Mouse (Mus musculus) spleen, postnatal 4 days (tissue): ENCODE measurements at regions not wholly inside any gene's neighbourhood (a gene's known extent, or its start where the extent isn't known, plus 50 kb on each side); places are given as distances from the start of the nearest gene placed in this dataset.

Source experiments
- DNase-seq, 2 experiments: peaks; one replicate each; pipeline ENCODE4 v3.0.0; 2022; ENCODE audit warnings: low spot score in 2 of 2

DNA sequence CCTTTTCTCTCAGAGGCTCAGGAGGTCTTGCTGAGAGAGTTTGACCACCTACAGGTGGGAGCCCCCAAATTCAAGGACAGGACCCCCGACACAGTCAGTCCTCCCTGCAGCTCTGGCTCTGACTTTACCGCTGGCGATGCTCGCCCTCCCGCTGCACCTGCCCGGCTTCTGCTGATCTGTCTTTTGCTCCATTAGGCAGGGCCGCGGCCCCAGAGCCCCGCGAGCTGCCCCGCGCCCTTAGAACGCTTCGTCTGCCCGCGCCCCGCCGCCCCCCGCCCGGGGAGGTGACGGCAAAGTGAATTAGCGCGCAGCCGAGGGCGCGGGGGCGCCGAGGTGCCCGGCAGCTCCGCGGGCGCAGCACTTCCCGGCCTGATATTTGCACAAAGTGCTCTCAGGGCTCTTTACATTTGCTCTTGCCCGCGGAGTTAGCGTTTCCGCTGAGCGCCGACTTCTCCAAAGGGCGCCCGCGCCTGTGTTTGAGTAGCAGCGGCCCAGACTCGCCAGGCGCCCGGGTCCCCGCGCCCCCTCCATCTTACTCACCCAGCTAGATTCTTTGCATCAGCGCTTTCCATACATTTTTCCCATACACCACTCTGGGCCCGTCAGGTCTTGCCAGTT lies 260.7 kb upstream of the 4930535I16Rik start:
- DNase-seq = no peak

DNA sequence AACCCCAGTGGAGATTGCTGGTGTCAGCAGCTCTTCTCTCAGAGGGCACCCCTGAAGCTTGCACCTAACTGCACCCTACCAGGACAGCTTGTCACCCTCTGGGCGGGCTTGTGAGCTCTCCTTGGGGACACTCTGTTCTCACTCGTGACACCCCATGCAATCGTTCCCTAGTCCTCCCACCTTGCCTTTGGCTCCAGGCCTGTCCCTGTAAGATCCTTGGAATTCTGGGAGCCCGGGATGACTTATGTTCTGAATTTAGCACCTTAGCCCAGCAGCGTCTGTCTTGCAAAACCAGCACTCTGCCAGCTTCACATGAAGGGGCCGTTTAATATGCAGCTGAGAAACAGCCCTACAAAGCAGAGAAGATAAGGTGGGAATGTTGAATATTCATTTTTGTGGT lies 257.7 kb upstream of the 4930535I16Rik start:
- no peak for DNase-seq

DNA sequence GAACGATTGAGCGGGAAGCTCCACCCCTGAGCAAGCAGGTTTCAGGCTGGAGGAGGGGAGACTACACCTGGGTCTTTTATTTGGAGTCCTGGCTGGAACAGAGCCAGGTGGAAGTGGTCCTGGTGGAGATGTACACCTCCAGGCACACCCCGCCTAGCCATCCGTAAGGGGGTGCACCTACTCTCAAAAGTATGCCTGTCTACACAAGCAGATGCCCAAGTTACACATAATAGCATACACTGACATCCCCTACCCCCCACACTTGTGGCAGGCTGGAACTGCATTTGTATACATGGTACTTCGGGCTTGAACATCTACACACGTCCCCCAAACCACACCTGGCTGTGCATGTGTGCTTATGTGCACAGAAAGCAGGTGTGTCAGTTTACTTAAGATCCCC lies 236.8 kb upstream of the 4930535I16Rik start:
- DNase-seq = no peak

DNA sequence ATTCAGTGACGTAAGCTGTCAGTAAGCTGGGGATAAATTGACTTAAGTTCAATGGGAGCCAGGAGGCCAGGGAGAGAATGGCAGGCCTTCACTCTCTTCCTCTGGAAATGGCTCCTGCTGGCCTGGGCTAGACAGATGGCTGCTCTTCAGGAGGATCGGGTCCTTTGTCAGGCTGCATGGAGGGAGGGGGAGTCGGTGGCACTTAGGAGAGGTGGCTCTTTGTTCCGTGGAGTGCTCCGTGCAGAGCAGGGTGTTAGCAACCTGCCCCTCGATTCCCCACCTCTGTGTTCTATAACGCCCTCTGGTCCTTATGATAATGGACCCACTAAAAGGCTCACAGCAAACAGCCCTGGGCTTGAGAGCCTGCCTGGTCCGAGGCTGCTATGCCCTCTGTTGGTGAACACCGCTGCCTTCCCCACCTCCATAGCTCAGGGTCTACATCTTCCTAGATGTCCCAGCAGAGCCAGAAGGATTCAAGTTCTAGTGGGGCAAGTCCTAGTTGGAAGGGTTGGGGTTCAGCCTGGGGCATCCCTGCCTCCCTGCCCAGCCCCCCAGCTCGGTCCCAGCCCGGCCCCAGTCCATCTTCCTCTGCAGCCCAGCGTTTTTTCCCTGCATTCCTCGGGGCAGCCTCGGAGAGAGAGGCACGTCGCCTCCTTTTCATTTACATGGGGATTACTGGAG lies 232.1 kb upstream of the 4930535I16Rik start:
- no peak for DNase-seq

DNA sequence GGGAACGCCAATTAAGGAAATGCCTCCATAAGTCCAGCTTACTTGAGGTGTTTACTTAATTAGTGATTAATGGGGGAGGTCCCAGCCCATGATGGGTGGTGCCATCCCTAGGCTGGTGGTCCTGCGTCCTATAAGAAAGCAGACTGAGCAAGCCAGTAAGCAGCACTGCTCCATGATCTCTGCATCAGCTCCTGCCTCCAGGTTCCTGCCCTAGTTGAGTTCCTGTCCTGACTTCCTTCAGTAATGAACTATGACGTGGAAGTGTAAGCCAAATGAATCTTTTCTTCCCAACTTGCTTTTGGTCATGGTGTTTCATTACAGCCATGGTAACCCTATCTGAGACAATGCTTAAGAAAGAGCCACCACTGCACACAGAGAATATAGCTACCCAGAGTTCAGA lies 231.2 kb upstream of the 4930535I16Rik start:
- DNase-seq = no peak

DNA sequence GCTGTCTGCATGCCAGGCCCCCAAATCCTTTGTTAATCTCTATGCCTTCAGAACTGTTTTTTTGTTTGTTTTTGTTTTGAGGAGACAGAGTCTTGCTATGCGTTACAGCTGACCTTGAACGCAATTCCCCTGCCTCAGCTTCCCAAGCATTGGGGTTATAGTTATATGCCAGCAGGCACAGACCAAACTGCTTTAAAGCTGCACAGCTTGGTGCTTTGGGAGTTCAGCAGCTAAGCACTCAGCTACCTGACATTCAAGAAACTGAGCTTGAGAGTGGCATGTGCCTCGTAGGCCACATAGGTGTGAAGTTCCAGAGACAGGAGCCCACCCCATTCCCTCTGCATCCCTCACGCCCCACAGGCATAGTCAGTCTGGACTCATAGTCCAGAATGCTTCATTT lies 229.5 kb upstream of the 4930535I16Rik start:
- no peak for DNase-seq

DNA sequence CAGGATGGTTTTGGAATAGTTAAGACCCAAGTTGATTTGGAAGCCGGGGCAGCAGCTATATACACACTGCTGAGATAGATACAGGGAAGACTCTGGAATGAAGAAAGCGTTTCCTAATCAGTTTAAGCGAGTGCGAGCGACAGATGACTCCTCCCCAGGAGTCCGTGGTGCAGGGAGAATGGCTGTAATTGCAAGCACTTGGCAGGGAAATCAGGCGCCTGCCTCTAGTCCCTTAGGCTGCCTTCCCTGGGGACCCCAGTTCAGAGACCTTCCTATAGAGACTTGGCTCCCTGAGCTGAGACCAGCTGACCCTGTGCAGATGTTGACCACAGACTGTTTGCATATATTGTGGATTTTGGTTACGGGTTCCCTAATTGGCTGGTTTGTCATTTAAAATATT lies 228.3 kb upstream of the 4930535I16Rik start:
- no peak for DNase-seq

DNA sequence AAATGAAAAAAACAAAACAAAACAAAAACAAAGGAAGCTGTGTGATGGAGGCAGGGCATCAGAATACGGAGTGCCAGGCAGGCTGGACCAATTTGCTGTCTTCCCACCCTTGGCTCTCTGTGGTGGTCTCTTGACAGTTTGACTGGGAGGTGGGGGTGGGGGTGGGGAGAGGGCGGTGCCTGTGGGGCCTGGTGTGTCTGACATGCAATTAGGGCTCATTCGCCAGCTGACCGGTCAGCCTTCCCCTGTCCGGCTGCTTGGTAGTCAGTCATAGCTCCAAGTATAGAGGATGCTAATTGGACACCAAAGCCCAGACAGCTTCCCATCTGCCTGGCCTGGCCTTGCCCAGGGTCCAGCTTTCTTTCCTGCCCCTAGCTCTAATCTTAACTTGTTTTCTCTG lies 225.8 kb upstream of the 4930535I16Rik start:
- DNase-seq = no peak

DNA sequence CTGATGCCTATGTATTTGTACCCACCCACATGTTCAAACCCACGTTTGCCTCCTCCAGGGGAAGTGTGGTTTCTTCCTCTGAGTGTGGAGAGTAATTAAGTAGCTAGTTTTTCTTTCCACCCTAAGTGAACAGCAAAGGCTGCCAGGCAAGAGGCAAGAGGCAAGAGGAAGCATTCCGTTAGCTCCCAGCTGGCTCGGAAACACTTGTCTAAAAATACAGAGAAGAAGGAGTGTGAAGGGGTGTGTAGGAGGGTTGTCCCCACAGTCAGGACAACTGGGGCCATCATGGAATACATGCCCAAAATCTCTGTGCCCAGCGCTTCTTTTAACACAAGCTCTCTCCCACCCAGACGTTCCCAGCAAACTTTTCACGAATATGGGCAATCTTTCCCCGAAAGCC lies 225.4 kb upstream of the 4930535I16Rik start:
- DNase-seq = no peak

DNA sequence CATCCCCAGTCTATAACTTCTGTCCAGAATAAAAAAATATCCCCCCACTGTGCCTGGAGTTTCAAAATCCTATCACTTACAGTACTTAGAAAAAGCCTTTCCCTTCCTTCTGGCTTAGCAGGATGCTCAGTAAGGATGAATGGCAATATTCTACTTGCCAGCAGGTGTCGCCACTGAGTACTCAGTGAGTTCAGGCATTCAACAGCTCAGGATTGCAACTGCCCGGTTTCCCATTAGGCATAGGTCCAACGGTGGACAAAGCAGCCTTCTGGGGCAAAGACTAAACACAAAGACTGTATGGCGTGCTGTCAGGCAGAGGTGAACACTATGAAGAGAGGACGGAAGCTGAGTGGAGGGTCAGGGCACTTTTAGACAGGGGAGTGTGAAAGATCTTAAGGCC lies 224.3 kb upstream of the 4930535I16Rik start:
- DNase-seq = peak; percentile 51 to 84

DNA sequence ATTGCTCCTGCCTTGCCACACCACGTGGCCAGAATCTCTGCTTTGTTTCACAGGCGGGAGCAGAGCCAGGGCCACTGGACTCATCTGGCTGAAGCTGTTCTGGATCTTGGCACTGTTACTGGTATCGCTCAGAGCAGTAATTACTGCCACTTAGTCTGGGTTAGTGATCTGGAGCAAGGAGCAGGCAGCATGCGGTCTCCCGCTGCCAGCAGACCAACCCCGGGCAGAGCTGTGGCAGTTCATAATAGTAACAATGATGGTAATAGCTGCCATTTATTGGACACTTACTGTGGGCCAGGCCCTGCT lies 217.3 kb upstream of the 4930535I16Rik start:
- DNase-seq = no peak

DNA sequence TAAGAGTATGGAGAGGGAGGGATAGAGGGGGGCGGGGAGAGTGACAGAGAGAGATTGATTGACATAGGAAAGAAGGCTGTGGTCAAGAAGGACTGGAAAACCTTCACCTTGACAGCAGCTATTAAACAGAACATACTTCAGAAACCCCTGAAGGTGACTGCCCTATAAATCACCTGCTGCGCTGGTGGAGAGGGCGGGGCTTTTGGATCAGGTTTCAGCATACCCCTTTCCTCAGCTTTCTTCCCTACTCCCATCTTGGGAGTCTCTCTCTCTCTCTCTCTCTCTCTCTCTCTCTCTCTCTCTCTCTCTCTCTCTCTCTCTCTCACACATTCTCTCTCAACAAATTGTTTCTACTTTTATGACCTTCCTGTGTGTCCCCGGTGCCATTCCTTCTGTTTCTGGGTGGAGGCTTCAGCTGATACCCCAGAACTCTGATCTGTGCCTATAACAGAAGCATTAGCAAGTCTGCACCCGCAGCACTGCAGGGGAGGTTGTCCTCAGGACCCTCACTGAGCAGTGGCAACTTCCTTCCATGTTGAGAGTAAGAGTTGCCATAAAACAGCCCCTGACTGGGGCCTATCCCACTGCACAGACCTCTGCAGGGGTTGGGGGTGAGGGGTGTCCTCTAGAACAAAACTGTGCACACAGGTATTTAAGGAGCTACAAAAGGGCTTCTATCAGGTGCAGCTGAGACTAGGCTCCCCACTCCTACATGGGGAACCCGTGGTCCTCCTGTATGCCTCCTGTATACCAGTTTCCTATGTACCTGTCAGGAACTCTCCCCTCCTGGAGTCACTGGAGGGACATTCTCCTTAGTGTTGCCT lies 216.7 kb upstream of the 4930535I16Rik start:
- DNase-seq = no peak

DNA sequence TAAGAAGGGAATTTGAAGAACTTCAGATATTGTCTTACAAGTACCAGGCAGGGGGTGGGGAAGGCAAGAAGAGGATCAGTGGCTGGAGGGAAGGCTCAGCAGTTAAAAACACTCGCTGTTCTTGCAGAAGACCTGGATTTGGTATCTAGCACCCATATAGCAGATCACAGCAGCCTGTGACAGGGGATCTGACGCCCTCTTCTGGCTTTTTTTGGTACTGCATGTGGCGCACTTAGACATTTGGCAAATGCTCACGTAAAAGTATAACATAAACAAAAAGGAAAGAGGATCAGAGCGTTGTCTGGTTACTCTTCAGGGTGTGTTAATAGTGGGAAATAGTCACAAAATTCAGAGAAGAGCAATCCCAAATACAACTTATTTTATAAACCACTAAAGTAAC lies 213.1 kb upstream of the 4930535I16Rik start:
- no peak for DNase-seq

DNA sequence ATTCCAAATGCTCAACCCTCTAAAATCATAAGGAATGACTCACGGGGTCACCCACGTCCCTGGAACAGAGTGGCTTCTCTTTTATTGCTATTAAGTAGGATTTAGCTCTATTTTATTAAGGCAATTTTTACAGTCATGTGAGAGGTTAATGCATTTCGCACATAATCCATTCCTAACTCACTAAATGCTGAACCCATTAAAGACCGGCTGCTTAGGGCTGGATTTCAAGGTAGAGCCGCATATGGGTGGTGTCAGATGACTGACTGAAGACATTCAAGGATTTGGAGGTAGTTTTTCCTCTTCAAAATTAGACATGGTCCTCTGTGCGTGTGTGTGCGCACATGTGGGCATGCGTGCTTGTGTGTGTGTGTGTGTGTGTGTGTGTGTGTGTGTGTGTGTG lies 208.4 kb upstream of the 4930535I16Rik start:
- DNase-seq = no peak

DNA sequence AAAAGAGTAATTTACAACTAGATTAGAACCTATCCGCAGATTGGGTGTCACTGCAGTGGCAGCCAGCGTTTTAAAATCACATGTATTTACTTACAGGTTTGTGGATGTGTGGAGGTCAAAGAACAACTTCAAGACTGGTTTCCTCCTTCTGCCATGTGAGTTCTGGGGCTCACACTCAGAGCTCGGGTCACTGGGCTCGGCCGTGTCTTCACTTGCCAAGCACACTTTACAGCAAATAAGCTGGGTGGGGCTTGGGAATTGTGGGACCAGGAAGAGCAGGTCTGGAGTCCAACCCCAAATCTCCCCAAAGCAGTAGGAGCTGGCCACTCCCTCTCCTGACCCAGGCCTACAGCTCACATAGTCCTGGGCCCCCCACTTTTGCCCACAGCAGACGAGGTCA lies 202.5 kb upstream of the 4930535I16Rik start:
- DNase-seq = no peak

DNA sequence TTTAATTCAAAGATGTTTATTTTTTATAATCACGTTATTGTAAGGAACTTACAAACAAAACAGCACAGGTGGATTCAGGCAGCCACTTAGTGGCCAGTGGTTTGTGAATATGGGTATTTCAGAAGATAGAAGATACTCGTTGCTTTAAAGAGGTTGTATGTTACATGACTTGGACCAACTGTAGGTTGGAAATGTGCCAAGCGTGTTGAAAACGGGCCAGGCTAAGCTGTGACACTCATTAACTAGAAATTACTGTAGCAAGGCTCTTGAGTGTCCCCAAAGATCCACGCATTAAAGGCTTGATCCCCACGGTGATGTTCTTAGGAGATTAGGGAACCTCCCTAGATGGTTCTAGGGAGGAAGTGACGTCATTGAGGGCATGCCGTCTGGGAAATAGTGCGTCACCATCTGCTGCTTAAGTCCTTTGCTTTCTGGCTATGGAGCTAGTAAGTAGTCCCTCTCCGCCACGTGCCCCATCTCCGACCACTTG lies 196.1 kb upstream of the 4930535I16Rik start:
- DNase-seq = no peak

DNA sequence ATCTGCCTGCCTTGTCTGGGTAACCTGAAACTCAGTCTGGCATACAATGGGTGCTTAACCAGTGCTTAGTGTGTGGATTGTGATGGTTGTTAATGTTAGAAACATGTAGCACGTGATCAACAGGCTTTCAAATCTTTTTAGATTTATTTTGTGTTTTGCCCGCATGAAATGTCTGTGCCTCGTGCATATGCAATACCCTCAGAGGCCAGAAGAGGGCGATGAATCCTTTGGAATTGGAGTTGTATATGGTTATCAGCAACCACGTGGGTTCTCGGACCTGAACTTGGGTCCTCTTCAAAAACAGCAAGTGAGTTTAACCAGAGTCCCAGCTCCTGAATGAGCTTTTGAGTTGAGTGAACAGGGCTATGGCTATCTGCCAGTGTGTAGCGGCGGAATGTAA lies 192.9 kb upstream of the 4930535I16Rik start:
- no peak for DNase-seq

DNA sequence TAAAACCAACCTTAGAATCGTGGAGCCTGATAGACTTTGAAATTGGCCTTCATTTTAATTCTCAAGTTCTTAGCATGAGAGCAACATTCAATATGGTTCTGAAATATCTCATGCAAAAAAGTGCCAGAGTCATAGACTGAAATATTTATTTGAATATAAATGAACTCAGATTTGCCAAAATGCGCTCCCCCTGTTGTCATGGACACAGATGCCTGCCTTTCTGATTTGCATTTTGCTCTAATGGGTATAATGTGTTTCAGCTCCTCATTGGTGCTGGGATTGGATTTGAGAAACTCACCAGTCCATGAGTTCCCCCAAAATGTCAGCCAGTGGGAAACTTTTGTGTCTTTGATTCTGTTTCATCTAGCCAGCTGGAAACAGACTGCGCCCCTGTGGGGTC lies 191.5 kb upstream of the 4930535I16Rik start:
- DNase-seq = no peak

DNA sequence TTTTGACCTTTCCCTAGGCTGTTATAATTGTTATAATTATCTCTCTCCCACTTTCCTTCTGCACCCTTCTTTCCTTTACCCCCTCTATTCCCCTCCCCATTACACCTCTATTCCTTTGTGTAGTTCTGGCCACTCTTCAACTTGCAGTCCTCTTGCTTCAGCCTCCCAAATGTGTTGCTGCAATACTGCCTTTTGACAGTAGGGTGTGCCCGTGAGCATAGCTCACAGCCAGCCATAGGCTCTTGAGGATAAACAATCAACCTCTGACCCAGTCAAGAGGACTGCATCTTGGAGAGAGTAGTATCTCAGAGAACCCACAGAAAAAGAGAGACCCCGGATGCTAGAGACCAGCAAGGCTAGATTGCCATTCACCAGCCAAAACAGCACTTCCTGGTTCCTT lies 184.9 kb upstream of the 4930535I16Rik start:
- peak in 1 of 2 experiments; percentile 63 for DNase-seq

DNA sequence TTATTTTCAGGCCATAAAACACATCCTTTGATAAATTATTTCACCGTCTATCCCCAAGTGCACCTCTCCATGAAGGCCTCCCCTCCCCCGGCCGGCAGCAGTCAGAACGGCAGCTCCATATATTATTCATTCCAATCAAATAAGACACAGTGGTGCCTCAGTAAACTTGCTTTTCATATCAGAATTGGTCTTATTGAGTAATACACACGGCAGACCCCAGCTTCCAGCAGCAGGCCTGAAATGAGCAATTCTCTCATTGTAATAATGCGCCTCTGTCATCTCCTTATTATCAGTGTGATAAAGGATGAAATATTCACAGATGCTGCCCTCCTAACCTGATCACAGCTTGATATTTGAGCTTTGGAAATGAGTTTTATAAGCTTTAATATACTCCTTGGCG lies 169.0 kb upstream of the 4930535I16Rik start:
- DNase-seq = no peak

DNA sequence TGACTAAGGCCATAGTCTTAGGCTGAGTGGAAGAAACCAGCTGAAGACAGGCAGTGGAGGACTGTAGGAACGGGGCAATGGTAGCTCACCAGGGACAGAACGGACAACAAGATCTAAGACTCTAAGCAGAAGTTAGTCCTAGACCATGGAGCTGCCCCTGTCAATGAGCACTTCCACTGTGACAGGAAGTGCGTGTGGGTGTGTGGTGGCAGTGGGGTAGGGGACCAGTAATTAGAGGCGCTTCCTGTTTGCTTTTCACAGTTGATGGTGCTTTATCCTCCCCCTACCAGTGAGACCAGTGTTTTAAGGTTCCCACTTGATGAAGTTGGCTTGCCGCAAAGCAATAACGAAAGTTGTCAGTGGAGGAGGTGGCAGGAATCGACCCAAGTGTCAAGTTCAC lies 168.4 kb upstream of the 4930535I16Rik start:
- no peak for DNase-seq

DNA sequence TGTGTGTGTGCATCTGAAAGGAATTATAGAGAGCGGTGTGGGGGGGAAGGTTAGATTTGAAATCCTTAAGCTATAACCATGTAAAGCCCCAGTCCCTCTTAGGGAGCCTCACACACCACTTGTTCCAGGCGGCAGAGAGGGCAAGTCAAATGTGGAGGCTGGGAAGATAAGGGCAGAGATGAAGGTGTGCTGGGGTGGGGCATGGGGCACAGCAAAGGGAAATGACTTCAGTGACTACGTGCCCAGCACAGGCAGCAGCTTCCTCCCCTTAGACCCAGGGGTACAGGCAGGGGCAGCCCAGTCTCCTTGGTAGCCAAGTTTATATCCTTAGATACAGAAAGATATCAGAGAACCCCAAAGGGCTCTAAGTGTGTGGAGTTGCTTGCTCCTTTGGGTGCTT lies 161.8 kb upstream of the 4930535I16Rik start:
- DNase-seq = no peak

DNA sequence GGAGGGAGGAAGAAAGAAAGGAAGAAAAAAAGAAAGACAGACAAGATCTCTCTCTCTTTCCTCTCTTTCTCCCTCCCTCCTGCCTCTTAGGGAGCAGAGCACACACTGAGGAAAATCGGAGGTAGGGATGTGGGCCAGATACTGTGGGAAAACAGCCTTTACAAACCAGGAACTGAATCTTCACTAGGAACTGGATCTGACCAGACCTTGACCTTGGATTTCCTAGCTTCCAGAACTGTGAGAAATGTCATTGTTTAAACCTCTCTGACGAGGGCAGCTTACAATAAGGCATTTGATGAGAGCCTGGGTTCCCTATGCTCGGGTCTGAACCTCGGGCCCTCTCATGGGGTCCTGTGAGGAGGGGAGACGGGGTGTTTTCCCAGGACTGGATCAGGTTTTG lies 157.7 kb upstream of the 4930535I16Rik start:
- DNase-seq = no peak
